Mouse (Mus musculus) kidney, adult 2 months (tissue): Measurements from ENCODE around the gene Tufm.

Source experiments
- CTCF ChIP-seq: fragments of 200-500 bp; conservative IDR thresholded peaks from 2 replicates; pipeline ENCODE4 v1.5.1; 2011; ENCODE audit warnings: low read depth, mild to moderate bottlenecking, control low read depth, low read length, moderate library complexity, mixed read lengths; ENCODE audit not compliant: insufficient read depth, insufficient read length
- POLR2A ChIP-seq: fragments of 200-500 bp; IDR thresholded peaks from one replicate; pipeline ENCODE4 v1.6.1; 2011; ENCODE audit warnings: low read depth, low read length, control low read depth

DNA sequence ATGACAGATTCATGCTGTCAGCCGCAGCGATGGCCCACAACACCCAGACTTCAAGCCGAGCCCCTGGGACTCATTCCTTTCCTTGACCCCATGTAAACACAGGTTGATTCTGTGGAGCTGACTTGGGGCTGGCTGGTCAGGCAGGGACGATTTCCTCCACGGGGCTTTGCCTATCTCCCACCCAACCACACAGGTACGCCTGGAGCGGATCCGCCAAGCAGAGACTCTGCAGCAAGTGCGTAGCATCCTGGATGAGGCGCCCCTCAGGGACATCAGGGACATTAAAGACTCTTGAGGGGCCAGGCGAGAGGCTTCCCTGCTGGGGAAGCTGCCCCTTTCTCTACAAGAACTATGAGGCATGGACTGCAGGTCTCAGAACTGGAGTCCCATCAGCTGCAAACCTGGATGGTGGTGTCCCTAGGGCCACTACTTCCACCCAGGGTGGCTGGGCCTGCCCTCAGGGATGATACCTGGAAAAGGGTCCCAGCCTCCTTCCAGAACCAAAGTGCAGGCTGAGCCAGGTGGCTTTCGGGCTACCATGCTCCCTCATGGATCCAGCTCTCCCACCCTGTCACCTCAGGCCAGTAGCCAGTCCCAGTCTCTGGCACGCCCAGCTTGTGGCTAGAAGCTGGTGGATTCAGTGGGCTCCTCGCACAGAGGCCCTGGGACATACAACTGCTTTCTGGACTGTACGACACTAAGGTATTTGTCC lies 41.9 kb upstream of the Tufm start:
- TF ChIP-seq CTCF (no peak), POLR2A (no peak)
